Mouse (Mus musculus): ENCODE data around the gene Cdk14. TPM values are rescaled to one million over a fixed set of nuclear protein-coding genes. Genes with fewer than 3 reads are reported as not detected.

Gene Cdk14
- total and polyA plus RNA-seq, 2 experiments from 2014 or later: 34.8 to 54.0 TPM

- ATAC-seq (no peak), DNase-seq (no peak)
- H3K4me3 ChIP-seq (ENCODE audit: low read depth, low read length): peak overlapping the region; percentile 87
- H3K36me3 ChIP-seq (ENCODE audit: insufficient read depth): no peaks in the 10 kb centered on the region
- peaks cover 7% of the 10 kb centered on the region for H3K4me1 ChIP-seq (ENCODE audit: insufficient read depth)
- no peaks in the 10 kb centered on the region for H3K27me3 ChIP-seq (ENCODE audit: insufficient read depth, low read length)
- H3K4me2 ChIP-seq (ENCODE audit: low read depth): peak overlapping the region; percentile 94
- WGBS: 2% methylated on average over 14 of the region's 14 CpGs
- no peak overlapping the region; the same call in 1 of the 2 replicates for H3K27ac ChIP-seq (ENCODE audit: low read depth, low read length)
- no peak for TF ChIP-seq CTCF (IDR thresholded peaks at IDR 0.05; ENCODE audit: low read depth)
- H3K9me3 ChIP-seq (ENCODE audit: low read length): no peaks in the 10 kb centered on the region
- H3K9ac ChIP-seq: peak overlapping the region; percentile 91
Observed at GRCm38 (mm10) chr5:5379501-5379869, 40.6 kb downstream of the Cdk14 start.

GRCm38 (mm10) chr5:5374393-5374792, 45.7 kb downstream of the Cdk14 start:
- Histone ChIP-seq H3K36me3 (ENCODE audit: insufficient read depth) (no peaks in the 10 kb centered on the region), H3K9me3 (ENCODE audit: low read length) (no peaks in the 10 kb centered on the region), H3K4me1 (ENCODE audit: insufficient read depth) (peaks cover 6% of the 10 kb centered on the region), H3K27ac (ENCODE audit: low read depth, low read length) (no peak overlapping the region), H3K27me3 (ENCODE audit: insufficient read depth, low read length) (no peaks in the 10 kb centered on the region), H3K4me2 (ENCODE audit: low read depth) (no peak overlapping the region), H3K9ac (no peak overlapping the region), H3K4me3 (ENCODE audit: low read depth, low read length) (no peak overlapping the region)
- DNase-seq (no peak), ATAC-seq (no peak)
- no peak for TF ChIP-seq CTCF (IDR thresholded peaks at IDR 0.05; ENCODE audit: low read depth)
- WGBS: 94% methylated on average over 1 of the region's 1 CpGs

GRCm38 (mm10) chr5:5373541-5373940, 46.6 kb downstream of the Cdk14 start:
- TF ChIP-seq CTCF (IDR thresholded peaks at IDR 0.05; ENCODE audit: low read depth): no peak
- no peaks in the 10 kb centered on the region for H3K27me3 ChIP-seq (ENCODE audit: insufficient read depth, low read length)
- no peak overlapping the region for H3K4me3 ChIP-seq (ENCODE audit: low read depth, low read length)
- DNase-seq (peak; percentile 28), ATAC-seq (peak; percentile 23; the same call in 1 of the 2 replicates)
- no peaks in the 10 kb centered on the region for H3K9me3 ChIP-seq (ENCODE audit: low read length)
- no peak overlapping the region for H3K27ac ChIP-seq (ENCODE audit: low read depth, low read length)
- no peaks in the 10 kb centered on the region for H3K4me1 ChIP-seq (ENCODE audit: insufficient read depth)
- H3K36me3 ChIP-seq (ENCODE audit: insufficient read depth): no peaks in the 10 kb centered on the region
- 25% methylated on average over 7 of the region's 7 CpGs for WGBS
- no peak overlapping the region for H3K9ac ChIP-seq
- H3K4me2 ChIP-seq (ENCODE audit: low read depth): no peak overlapping the region

DNA sequence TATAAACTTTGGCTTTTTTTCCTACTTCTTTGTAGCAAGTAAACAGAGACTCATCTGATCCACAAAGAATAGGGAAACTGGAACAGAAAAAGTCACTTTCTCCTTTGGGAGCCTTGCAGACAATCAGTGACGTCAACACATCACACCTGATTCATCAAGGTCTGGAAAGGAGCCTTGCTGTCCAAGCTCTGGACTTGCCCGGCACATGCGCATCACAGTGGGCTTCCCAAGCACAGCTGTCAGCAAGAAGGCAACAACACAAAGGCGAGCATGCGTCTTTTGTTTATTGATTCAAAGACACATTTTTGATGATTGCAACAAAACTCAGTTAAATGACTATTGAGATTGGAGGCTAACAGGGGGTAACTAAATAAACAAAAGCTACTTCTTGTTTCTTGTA, 47.2 kb downstream of the Cdk14 start:
- 47% methylated on average over 5 of the region's 5 CpGs for WGBS
- DNase-seq (no peak), ATAC-seq (no peak)
- H3K36me3 ChIP-seq (ENCODE audit: insufficient read depth): no peaks in the 10 kb centered on the region
- H3K4me1 ChIP-seq (ENCODE audit: insufficient read depth): no peaks in the 10 kb centered on the region
- H3K27me3 ChIP-seq (ENCODE audit: insufficient read depth, low read length): no peaks in the 10 kb centered on the region
- no peak for TF ChIP-seq CTCF (IDR thresholded peaks at IDR 0.05; ENCODE audit: low read depth)
- no peak overlapping the region for H3K27ac ChIP-seq (ENCODE audit: low read depth, low read length)
- H3K4me2 ChIP-seq (ENCODE audit: low read depth): no peak overlapping the region
- H3K4me3 ChIP-seq (ENCODE audit: low read depth, low read length): no peak overlapping the region
- no peak overlapping the region for H3K9ac ChIP-seq
- H3K9me3 ChIP-seq (ENCODE audit: low read length): no peaks in the 10 kb centered on the region

GRCm38 (mm10) chr5:5372354-5372753, 47.8 kb downstream of the Cdk14 start:
- Histone ChIP-seq H3K9ac (no peak overlapping the region), H3K9me3 (ENCODE audit: low read length) (no peaks in the 10 kb centered on the region), H3K4me2 (ENCODE audit: low read depth) (no peak overlapping the region), H3K27ac (ENCODE audit: low read depth, low read length) (no peak overlapping the region), H3K4me3 (ENCODE audit: low read depth, low read length) (no peak overlapping the region), H3K36me3 (ENCODE audit: insufficient read depth) (no peaks in the 10 kb centered on the region), H3K27me3 (ENCODE audit: insufficient read depth, low read length) (no peaks in the 10 kb centered on the region), H3K4me1 (ENCODE audit: insufficient read depth) (no peaks in the 10 kb centered on the region)
- TF ChIP-seq CTCF (IDR thresholded peaks at IDR 0.05; ENCODE audit: low read depth): no peak
- 62% methylated on average over 3 of the region's 3 CpGs for WGBS
- peak; percentile 50; the same call in 1 of the 2 replicates for ATAC-seq
- no peak for DNase-seq

- no peak for ATAC-seq
Observed at GRCm38 (mm10) chr5:5370322-5371082, 49.6 kb downstream of the Cdk14 start.

GRCm38 (mm10) chr5:5368389-5369164, 51.5 kb downstream of the Cdk14 start:
- no peak overlapping the region for H3K4me2 ChIP-seq (ENCODE audit: low read depth)
- H3K9ac ChIP-seq: no peak overlapping the region
- DNase-seq (no peak), ATAC-seq (no peak)
- H3K9me3 ChIP-seq (ENCODE audit: low read length): no peaks in the 10 kb centered on the region
- TF ChIP-seq CTCF (IDR thresholded peaks at IDR 0.05; ENCODE audit: low read depth): no peak
- WGBS: 87% methylated on average over 14 of the region's 14 CpGs
- no peaks in the 10 kb centered on the region for H3K4me1 ChIP-seq (ENCODE audit: insufficient read depth)
- H3K27ac ChIP-seq (ENCODE audit: low read depth, low read length): no peak overlapping the region
- H3K4me3 ChIP-seq (ENCODE audit: low read depth, low read length): no peak overlapping the region
- H3K36me3 ChIP-seq (ENCODE audit: insufficient read depth): no peaks in the 10 kb centered on the region
- H3K27me3 ChIP-seq (ENCODE audit: insufficient read depth, low read length): no peaks in the 10 kb centered on the region

More at GRCm38 (mm10) chr5:5370322-5371082, 49.6 kb downstream of the Cdk14 start:
- Histone ChIP-seq H3K27ac (ENCODE audit: low read depth, low read length) (no peak overlapping the region), H3K4me1 (ENCODE audit: insufficient read depth) (no peaks in the 10 kb centered on the region), H3K27me3 (ENCODE audit: insufficient read depth, low read length) (no peaks in the 10 kb centered on the region), H3K9me3 (ENCODE audit: low read length) (no peaks in the 10 kb centered on the region), H3K4me2 (ENCODE audit: low read depth) (no peak overlapping the region), H3K36me3 (ENCODE audit: insufficient read depth) (no peaks in the 10 kb centered on the region), H3K4me3 (ENCODE audit: low read depth, low read length) (no peak overlapping the region), H3K9ac (no peak overlapping the region)
- no peak for TF ChIP-seq CTCF (IDR thresholded peaks at IDR 0.05; ENCODE audit: low read depth)
- no peak for DNase-seq
- 89% methylated on average over 4 of the region's 4 CpGs for WGBS
